Mouse (Mus musculus): ENCODE results near the gene Trim21. TPM values are rescaled to one million over a fixed set of nuclear protein-coding genes. Genes with fewer than 3 reads are reported as not detected.

The Trim21 gene
- 0.09 TPM in 1 of 2 replicates, not detected in the other for polyA plus RNA-seq (2015; fragmentation: Nextera tagmentation; extraction: Ambion mirVana)

GRCm38 (mm10) chr7:102564999-102565997, at the start of gene Trim21:
Trim21 (minus strand) TSS chr7:102565486.
- peak; percentile 83 for ATAC-seq
- no peak within 1 kb of the TSS for H3K27ac ChIP-seq
- H3K4me3 ChIP-seq = peak within 1 kb of the TSS; percentile 30
- H3K9me3 ChIP-seq (replicated peaks) = no peaks in the 10 kb centered on the region
- no peak within 1 kb of the TSS; the same call in 1 of the 2 replicates for H3K9ac ChIP-seq
- H3K4me1 ChIP-seq = no peaks in the 10 kb centered on the region
- WGBS = 26% methylated on average over 10 of the region's 10 CpGs
- no peaks in the 10 kb centered on the region for H3K27me3 ChIP-seq
- H3K4me2 ChIP-seq = peak within 1 kb of the TSS; percentile 45
- H3K36me3 ChIP-seq (ENCODE audit: poor library complexity, severe bottlenecking) = no peaks in the 10 kb centered on the region

GRCm38 (mm10) chr7:102597378-102598031, 32.2 kb upstream of the Trim21 start, which contains the start of gene Olfr552:
Olfr552 (plus strand) TSS chr7:102597770.
- no peaks in the 10 kb centered on the region for H3K36me3 ChIP-seq (ENCODE audit: poor library complexity, severe bottlenecking)
- H3K27ac ChIP-seq = no peak within 1 kb of the TSS
- H3K27me3 ChIP-seq = no peaks in the 10 kb centered on the region
- no peak for ATAC-seq
- no peak within 1 kb of the TSS for H3K9ac ChIP-seq
- no peaks in the 10 kb centered on the region for H3K9me3 ChIP-seq (replicated peaks)
- 83% methylated on average over 1 of the region's 1 CpGs for WGBS
- no peaks in the 10 kb centered on the region for H3K4me1 ChIP-seq
- H3K4me2 ChIP-seq = no peak within 1 kb of the TSS
- H3K4me3 ChIP-seq = no peak within 1 kb of the TSS

- Histone ChIP-seq H3K4me2 (no peak within 1 kb of the TSS), H3K9me3 (replicated peaks) (no peaks in the 10 kb centered on the region), H3K27ac (no peak within 1 kb of the TSS), H3K9ac (no peak within 1 kb of the TSS), H3K4me3 (no peak within 1 kb of the TSS), H3K36me3 (ENCODE audit: poor library complexity, severe bottlenecking) (no peaks in the 10 kb centered on the region), H3K4me1 (no peaks in the 10 kb centered on the region), H3K27me3 (no peaks in the 10 kb centered on the region)
- 96% methylated on average over 3 of the region's 3 CpGs for WGBS
- no peak for ATAC-seq
Observed at GRCm38 (mm10) chr7:102591786-102592185, 26.5 kb upstream of the Trim21 start, which contains the start of gene Olfr551. Olfr551 (minus strand) TSS chr7:102591886.

GRCm38 (mm10) chr7:102575998-102576397, 10.7 kb upstream of the Trim21 start:
- 62% methylated on average over 6 of the region's 6 CpGs for WGBS
- Histone ChIP-seq H3K9ac (no peak overlapping the region), H3K9me3 (replicated peaks) (no peaks in the 10 kb centered on the region), H3K4me2 (no peak overlapping the region), H3K27ac (no peak overlapping the region), H3K27me3 (no peaks in the 10 kb centered on the region), H3K4me1 (0 out of 2 replicates have a peak, but pooled peaks cover 5% of the 10 kb centered on the region), H3K4me3 (no peak overlapping the region), H3K36me3 (ENCODE audit: poor library complexity, severe bottlenecking) (no peaks in the 10 kb centered on the region)
- no peak for ATAC-seq

GRCm38 (mm10) chr7:102573174-102573830, 8.0 kb upstream of the Trim21 start:
- no peaks in the 10 kb centered on the region for H3K9me3 ChIP-seq (replicated peaks)
- H3K4me2 ChIP-seq = no peak overlapping the region
- ATAC-seq = no peak
- no peaks in the 10 kb centered on the region for H3K27me3 ChIP-seq
- 71% methylated on average over 3 of the region's 3 CpGs for WGBS
- H3K27ac ChIP-seq = no peak overlapping the region
- H3K9ac ChIP-seq = no peak overlapping the region
- H3K36me3 ChIP-seq (ENCODE audit: poor library complexity, severe bottlenecking) = no peaks in the 10 kb centered on the region
- 0 out of 2 replicates have a peak, but pooled peaks cover 5% of the 10 kb centered on the region for H3K4me1 ChIP-seq
- no peak overlapping the region for H3K4me3 ChIP-seq

GRCm38 (mm10) chr7:102571142-102571541, 5.9 kb upstream of the Trim21 start, which contains the start of gene Olfr550:
Olfr550 (plus strand) TSS chr7:102571442.
- no peaks in the 10 kb centered on the region for H3K9me3 ChIP-seq (replicated peaks)
- H3K9ac ChIP-seq = no peak within 1 kb of the TSS
- no peak within 1 kb of the TSS for H3K4me3 ChIP-seq
- H3K36me3 ChIP-seq (ENCODE audit: poor library complexity, severe bottlenecking) = no peaks in the 10 kb centered on the region
- H3K4me1 ChIP-seq = 0 out of 2 replicates have a peak, but pooled peaks cover 5% of the 10 kb centered on the region
- no peak within 1 kb of the TSS for H3K4me2 ChIP-seq
- no peaks in the 10 kb centered on the region for H3K27me3 ChIP-seq
- 94% methylated on average over 8 of the region's 8 CpGs for WGBS
- ATAC-seq = no peak
- no peak within 1 kb of the TSS for H3K27ac ChIP-seq

GRCm38 (mm10) chr7:102566219-102566618, 933 bp upstream of the Trim21 start:
- H3K9me3 ChIP-seq (replicated peaks) = no peaks in the 10 kb centered on the region
- no peak overlapping the region for H3K27ac ChIP-seq
- WGBS = 91% methylated on average over 4 of the region's 4 CpGs
- ATAC-seq = no peak
- no peaks in the 10 kb centered on the region for H3K27me3 ChIP-seq
- H3K4me1 ChIP-seq = no peaks in the 10 kb centered on the region
- H3K4me3 ChIP-seq = no peak overlapping the region
- H3K36me3 ChIP-seq (ENCODE audit: poor library complexity, severe bottlenecking) = no peaks in the 10 kb centered on the region
- no peak overlapping the region for H3K9ac ChIP-seq
- no peak overlapping the region for H3K4me2 ChIP-seq

GRCm38 (mm10) chr7:102553279-102553678, 12.0 kb downstream of the Trim21 start:
- H3K4me1 ChIP-seq = no peaks in the 10 kb centered on the region
- WGBS = 86% methylated on average over 3 of the region's 3 CpGs
- no peak overlapping the region for H3K9ac ChIP-seq
- H3K27ac ChIP-seq = no peak overlapping the region
- H3K4me2 ChIP-seq = no peak overlapping the region
- no peak overlapping the region for H3K4me3 ChIP-seq
- no peaks in the 10 kb centered on the region for H3K9me3 ChIP-seq (replicated peaks)
- ATAC-seq = no peak
- H3K27me3 ChIP-seq = no peaks in the 10 kb centered on the region
- no peaks in the 10 kb centered on the region for H3K36me3 ChIP-seq (ENCODE audit: poor library complexity, severe bottlenecking)

GRCm38 (mm10) chr7:102549570-102549969, 15.7 kb downstream of the Trim21 start, which contains the start of gene Olfr549:
Olfr549 (plus strand) TSS chr7:102549870.
- H3K4me2 ChIP-seq = no peak within 1 kb of the TSS
- no peak for ATAC-seq
- no peaks in the 10 kb centered on the region for H3K36me3 ChIP-seq (ENCODE audit: poor library complexity, severe bottlenecking)
- H3K9ac ChIP-seq = no peak within 1 kb of the TSS
- no peaks in the 10 kb centered on the region for H3K27me3 ChIP-seq
- H3K27ac ChIP-seq = no peak within 1 kb of the TSS
- H3K4me1 ChIP-seq = no peaks in the 10 kb centered on the region
- H3K4me3 ChIP-seq = no peak within 1 kb of the TSS
- 87% methylated on average over 3 of the region's 3 CpGs for WGBS
- H3K9me3 ChIP-seq (replicated peaks) = no peaks in the 10 kb centered on the region

- Histone ChIP-seq H3K27ac (no peak overlapping the region), H3K4me1 (no peaks in the 10 kb centered on the region), H3K4me2 (no peak overlapping the region), H3K9ac (no peak overlapping the region), H3K36me3 (ENCODE audit: poor library complexity, severe bottlenecking) (no peaks in the 10 kb centered on the region), H3K4me3 (no peak overlapping the region), H3K9me3 (replicated peaks) (no peaks in the 10 kb centered on the region), H3K27me3 (no peaks in the 10 kb centered on the region)
- no peak for ATAC-seq
- WGBS = 58% methylated on average over 3 of the region's 3 CpGs
Observed at GRCm38 (mm10) chr7:102541251-102541650, 24.0 kb downstream of the Trim21 start.

- H3K27ac ChIP-seq = no peak within 1 kb of the TSS
- no peaks in the 10 kb centered on the region for H3K4me1 ChIP-seq
- H3K4me3 ChIP-seq = no peak within 1 kb of the TSS
- 86% methylated on average over 2 of the region's 2 CpGs for WGBS
- no peak within 1 kb of the TSS for H3K9ac ChIP-seq
- no peak for ATAC-seq
- H3K36me3 ChIP-seq (ENCODE audit: poor library complexity, severe bottlenecking) = no peaks in the 10 kb centered on the region
- no peaks in the 10 kb centered on the region for H3K9me3 ChIP-seq (replicated peaks)
- no peak within 1 kb of the TSS for H3K4me2 ChIP-seq
- no peaks in the 10 kb centered on the region for H3K27me3 ChIP-seq
Observed at GRCm38 (mm10) chr7:102540596-102540995, 24.7 kb downstream of the Trim21 start, which contains the start of gene Olfr548-ps1. Olfr548-ps1 (plus strand) TSS chr7:102540896.
